In genomic region chr3:121448606-121449005, GRCm38 (mm10) we compare ENCODE assay signal across 11 mouse cellular contexts. TPM values are rescaled to one million over a fixed set of nuclear protein-coding genes. Genes with fewer than 3 reads are reported as not detected.
DNase-seq lines count a peak whose midpoint lies in the region; ATAC-seq and TF ChIP-seq lines count a peak whose summit lies in the region.
"Had no signal": no experiment of that assay in that cellular context is flagged by ENCODE, and none has a peak within 500 bp of the region (broad histone marks: within the 10 kb centered on the region; RNA-seq: fewer than 3 reads in every experiment).

No protein-coding gene starts in this region.

- 47% methylated on average over 8 of the region's 8 CpGs for WGBS in forebrain, embryonic 12.5 days
- WGBS in forebrain, embryonic 10.5 days = 80% methylated on average over 8 of the region's 8 CpGs
- 48% methylated on average over 8 of the region's 8 CpGs for whole genome bisulfite sequencing in liver, adult 2 months
- WGBS in liver, embryonic 11.5 days = 80% methylated on average over 8 of the region's 8 CpGs
- WGBS in forebrain, embryonic 15.5 days = 35% methylated on average over 8 of the region's 8 CpGs
- 36% methylated on average over 8 of the region's 8 CpGs for WGBS in neural tube, embryonic 14.5 days

- no peaks in the 10 kb centered on the region for H3K27me3 ChIP-seq in forebrain, embryonic 12.5 days
- H3K27me3 ChIP-seq in forebrain, embryonic 10.5 days (ENCODE audit: poor library complexity, severe bottlenecking) = no peaks in the 10 kb centered on the region
- H3K27me3 ChIP-seq in liver, adult 2 months (ENCODE audit: control insufficient read depth, insufficient read depth, low read length) = no peaks in the 10 kb centered on the region
- no peaks in the 10 kb centered on the region for H3K27me3 ChIP-seq in liver, embryonic 11.5 days (replicated peaks; ENCODE audit: control insufficient read depth, insufficient read depth, low read length)
- H3K27me3 ChIP-seq in forebrain, embryonic 15.5 days = no peaks in the 10 kb centered on the region
- H3K27me3 ChIP-seq in neural tube, embryonic 14.5 days (ENCODE audit: control insufficient read depth, insufficient read depth, low read length) = no peaks in the 10 kb centered on the region

- DNase-seq in forebrain, embryonic 10.5 days (ENCODE audit: extremely low spot score, low spot score) = no peak
- peak; percentile 34 for DNase-seq in liver, adult 2 months (ENCODE audit: extremely low read depth, low read depth, low spot score)
- DNase-seq in liver, embryonic 11.5 days (ENCODE audit: low spot score) = no peak
- DNase-seq: cerebellum, postnatal 25 days; gastrocnemius, postnatal 10 days; lung, postnatal 4 days had no signal

- peak; percentile 63 for ATAC-seq in forebrain, embryonic 12.5 days (ENCODE audit: low FRiP score)
- ATAC-seq in liver, embryonic 11.5 days (replicated peaks; ENCODE audit: low FRiP score) = no peak
- ATAC-seq in forebrain, embryonic 15.5 days (replicated peaks) = peak; percentile 51
- ATAC-seq in neural tube, embryonic 14.5 days (ENCODE audit: low read depth) = peak; percentile 69
- ATAC-seq in megakaryocyte-erythroid progenitor cell, adult 5-6 weeks (replicated peaks; ENCODE audit: low FRiP score, low TSS enrichment, poor library complexity, severe bottlenecking) = no peak
- ATAC-seq in frontal cortex, adult (ENCODE audit: low TSS enrichment) = no peak

- H3K9me3 ChIP-seq in forebrain, embryonic 12.5 days = peaks cover 11% of the 10 kb centered on the region
- H3K9me3 ChIP-seq in forebrain, embryonic 10.5 days = peaks cover 20% of the 10 kb centered on the region
- H3K9me3 ChIP-seq in liver, embryonic 11.5 days (ENCODE audit: control insufficient read depth, low read length) = no peaks in the 10 kb centered on the region
- H3K9me3 ChIP-seq in forebrain, embryonic 15.5 days = no peaks in the 10 kb centered on the region
- H3K9me3 ChIP-seq in neural tube, embryonic 14.5 days (ENCODE audit: control insufficient read depth, low read length) = no peaks in the 10 kb centered on the region

- H3K4me3 ChIP-seq in forebrain, embryonic 12.5 days (replicated peaks) = no peak overlapping the region
- H3K4me3 ChIP-seq in forebrain, embryonic 10.5 days = no peak overlapping the region
- no peak overlapping the region for H3K4me3 ChIP-seq in liver, adult 2 months (ENCODE audit: insufficient read depth, low read depth, low read length)
- no peak overlapping the region for H3K4me3 ChIP-seq in liver, embryonic 11.5 days (ENCODE audit: low read depth, low read length)
- H3K4me3 ChIP-seq in forebrain, embryonic 15.5 days = no peak overlapping the region
- no peak overlapping the region for H3K4me3 ChIP-seq in neural tube, embryonic 14.5 days (ENCODE audit: low read depth, low read length)

- TF ChIP-seq CTCF in liver, adult 2 months (IDR thresholded peaks at IDR 0.05; ENCODE audit: low read depth, low read length) = no peak

- peaks cover 23% of the 10 kb centered on the region for H3K4me1 ChIP-seq in forebrain, embryonic 12.5 days
- H3K4me1 ChIP-seq in forebrain, embryonic 10.5 days = peaks cover 34% of the 10 kb centered on the region
- peaks cover 34% of the 10 kb centered on the region for H3K4me1 ChIP-seq in liver, adult 2 months (ENCODE audit: control insufficient read depth, insufficient read depth, low read length)
- peaks cover 19% of the 10 kb centered on the region for H3K4me1 ChIP-seq in liver, embryonic 11.5 days (replicated peaks; ENCODE audit: control insufficient read depth, insufficient read depth, low read length)
- peaks cover 22% of the 10 kb centered on the region for H3K4me1 ChIP-seq in forebrain, embryonic 15.5 days
- H3K4me1 ChIP-seq in neural tube, embryonic 14.5 days (ENCODE audit: control insufficient read depth, insufficient read depth, low read length) = peaks cover 20% of the 10 kb centered on the region

- H3K9ac ChIP-seq in forebrain, embryonic 12.5 days = no peak overlapping the region
- H3K9ac ChIP-seq in liver, adult 2 months (ENCODE audit: low read depth, low read length) = no peak overlapping the region
- H3K9ac ChIP-seq in liver, embryonic 11.5 days (ENCODE audit: low read depth, low read length) = no peak overlapping the region
- H3K9ac ChIP-seq in forebrain, embryonic 15.5 days (replicated peaks) = no peak overlapping the region
- no peak overlapping the region for H3K9ac ChIP-seq in neural tube, embryonic 14.5 days (replicated peaks; ENCODE audit: low read depth, low read length)

- peaks cover 38% of the 10 kb centered on the region for H3K79me2 ChIP-seq in liver, adult 2 months (ENCODE audit: control insufficient read depth, insufficient read depth, low read length)

- H3K36me3 ChIP-seq in forebrain, embryonic 12.5 days (replicated peaks) = peaks cover 49% of the 10 kb centered on the region
- H3K36me3 ChIP-seq in forebrain, embryonic 10.5 days (replicated peaks) = peaks cover 84% of the 10 kb centered on the region
- H3K36me3 ChIP-seq in liver, adult 2 months (ENCODE audit: control insufficient read depth, insufficient read depth, low read length) = peaks cover 28% of the 10 kb centered on the region
- peaks cover 14% of the 10 kb centered on the region for H3K36me3 ChIP-seq in liver, embryonic 11.5 days (ENCODE audit: control insufficient read depth, insufficient read depth, low read length)
- peaks cover 28% of the 10 kb centered on the region for H3K36me3 ChIP-seq in forebrain, embryonic 15.5 days
- H3K36me3 ChIP-seq in neural tube, embryonic 14.5 days (ENCODE audit: control insufficient read depth, insufficient read depth, low read length) = peaks cover 17% of the 10 kb centered on the region

- H3K27ac ChIP-seq in forebrain, embryonic 12.5 days = peak overlapping the region; percentile 47
- no peak overlapping the region for H3K27ac ChIP-seq in forebrain, embryonic 10.5 days
- H3K27ac ChIP-seq in liver, adult 2 months (replicated peaks; ENCODE audit: insufficient read depth, low read depth, low read length) = peak overlapping the region; percentile 38
- no peak overlapping the region for H3K27ac ChIP-seq in liver, embryonic 11.5 days (ENCODE audit: low read depth, low read length)
- no peak overlapping the region; the same call in 1 of the 2 replicates for H3K27ac ChIP-seq in forebrain, embryonic 15.5 days (replicated peaks)
- H3K27ac ChIP-seq in neural tube, embryonic 14.5 days (ENCODE audit: low read depth, low read length) = peak overlapping the region; percentile 34; the same call in 1 of the 2 replicates

- peak overlapping the region; percentile 26 for H3K4me2 ChIP-seq in forebrain, embryonic 12.5 days
- no peak overlapping the region for H3K4me2 ChIP-seq in liver, embryonic 11.5 days
- H3K4me2 ChIP-seq in forebrain, embryonic 15.5 days (replicated peaks) = no peak overlapping the region
- peak overlapping the region; percentile 20; the same call in 1 of the 2 replicates for H3K4me2 ChIP-seq in neural tube, embryonic 14.5 days (ENCODE audit: low read depth, low read length)

- TF ChIP-seq POLR2A in liver, adult 2 months (IDR thresholded peaks at IDR 0.05; ENCODE audit: extremely low read depth, insufficient read depth, low read length) = no peak

RNA-seq across cellular contexts. Expression of gene Cnn3, which starts 22.3 kb away (rescaled TPM):
- polyA plus RNA-seq in forebrain, embryonic 12.5 days (2016; fragmentation: Nextera tagmentation; extraction: Ambion mirVana) = 831 and 838 TPM in 2 replicates
- 843 and 904 TPM in 2 replicates for polyA plus RNA-seq in forebrain, embryonic 10.5 days (2016; fragmentation: Nextera tagmentation; extraction: Ambion mirVana)
- 146 and 163 TPM in 2 replicates for total RNA-seq in liver, adult 2 months (2014; rRNA removed)
- polyA plus RNA-seq in liver, adult 2 months (2012; rRNA removed) = 92.4 and 116 TPM in 2 replicates
- polyA plus RNA-seq in liver, embryonic 11.5 days (2014; fragmentation: Nextera tagmentation; extraction: Ambion mirVana) = 294 and 295 TPM in 2 replicates
- 645 and 663 TPM in 2 replicates for polyA plus RNA-seq in forebrain, embryonic 15.5 days (2015; fragmentation: Nextera tagmentation; extraction: Ambion mirVana)
- polyA plus RNA-seq in neural tube, embryonic 14.5 days (2014; fragmentation: Nextera tagmentation; extraction: Ambion mirVana) = 409 and 500 TPM in 2 replicates
- total RNA-seq in megakaryocyte-erythroid progenitor cell, adult 5-6 weeks (2014; fragmentation: Nextera tagmentation) = 29.9 and 35.0 TPM in 2 replicates
- total RNA-seq in megakaryocyte-erythroid progenitor cell, adult 5-6 weeks (2017) = 25.8 and 27.0 TPM in 2 replicates

Comparison
In these comparisons a context has a peak if more than half of its experiments do, and no peak if none do; other contexts are left out.
1. H3K27ac ChIP-seq: peak in forebrain, embryonic 12.5 days (single experiment), liver, adult 2 months (single experiment) and neural tube, embryonic 14.5 days (single experiment); none in forebrain, embryonic 10.5 days (single experiment), liver, embryonic 11.5 days (single experiment) and forebrain, embryonic 15.5 days (single experiment).
2. H3K4me2 ChIP-seq: peak in forebrain, embryonic 12.5 days (single experiment) and neural tube, embryonic 14.5 days (single experiment); none in liver, embryonic 11.5 days (single experiment) and forebrain, embryonic 15.5 days (single experiment).
3. ATAC-seq: peak in forebrain, embryonic 12.5 days (single experiment), forebrain, embryonic 15.5 days (single experiment) and neural tube, embryonic 14.5 days (single experiment); none in liver, embryonic 11.5 days (single experiment), megakaryocyte-erythroid progenitor cell, adult 5-6 weeks (single experiment) and frontal cortex, adult (single experiment).